Mouse (Mus musculus) hindbrain, postnatal 0 days (tissue): Measurements from ENCODE around the gene Snd1. TPM values are rescaled to one million over a fixed set of nuclear protein-coding genes. Genes with fewer than 3 reads are reported as not detected.
A peak's percentile ranks its signal among the peaks of the same experiment; 100 is the strongest.

ENCODE experiments used
- ATAC-seq: fragments of 200-750 bp; cut with Nextera tagmentation; 2 replicates; pipeline ENCODE4 v1.8.0; 2017; ENCODE audit warnings: mild to moderate bottlenecking, moderate TSS enrichment, moderate library complexity
- DNase-seq: peaks from one replicate; pipeline ENCODE4 v3.0.0-alpha.2; 2015; ENCODE audit warnings: low spot score
- H3K27ac ChIP-seq: fragments of 300-500 bp; sonication (generic); 2 replicates; pipeline ENCODE4 v1.5.1; 2014; ENCODE audit warnings: mild to moderate bottlenecking
- H3K27me3 ChIP-seq: fragments of 300-500 bp; sonication (generic); 2 replicates; pipeline ENCODE4 v1.6.1; 2014; ENCODE audit warnings: low read length, mixed read lengths; ENCODE audit not compliant: insufficient read depth
- H3K36me3 ChIP-seq: fragments of 300-500 bp; sonication (generic); 2 replicates; pipeline ENCODE4 v1.6.1; 2014; ENCODE audit warnings: low read length, mixed read lengths; ENCODE audit not compliant: insufficient read depth
- H3K4me1 ChIP-seq: fragments of 300-500 bp; sonication (generic); 2 replicates; pipeline ENCODE4 v1.6.1; 2014; ENCODE audit warnings: antibody characterized with exemption, low read length, mixed read lengths; ENCODE audit not compliant: insufficient read depth
- H3K4me2 ChIP-seq: fragments of 300-500 bp; sonication (generic); 2 replicates; pipeline ENCODE4 v1.6.1; 2014; ENCODE audit warnings: low read depth, mild to moderate bottlenecking, low read length, moderate library complexity, mixed read lengths
- H3K4me3 ChIP-seq: fragments of 300-500 bp; sonication (generic); 2 replicates; pipeline ENCODE4 v1.5.1; 2014; ENCODE audit warnings: low read length
- H3K9ac ChIP-seq: fragments of 300-500 bp; sonication (generic); replicated peaks from 2 replicates; pipeline ENCODE4 v1.6.1; 2014; ENCODE audit warnings: mild to moderate bottlenecking, low read length, moderate library complexity, mixed read lengths
- H3K9me3 ChIP-seq: fragments of 300-500 bp; sonication (generic); 2 replicates; pipeline ENCODE4 v1.6.1; 2016; ENCODE audit warnings: low read length, mixed read lengths
- CTCF ChIP-seq: IDR thresholded peaks from 2 replicates; pipeline ENCODE4 v1.5.1; 2016; ENCODE audit warnings: antibody characterized with exemption, control low read depth, low read depth
- WGBS: fragments of 180-500 bp; shearing (Covaris S2); extraction: QIAGEN DNeasy Blood & Tissue Kit; methylation state at CpG from one replicate; pipeline ENCODE4 v1.1.7; 2014; 5-methylcytosine and 5-hydroxymethylcytosine counted together
- polyA plus RNA-seq: library from polyadenylated mRNA; unstranded; fragments of >200 nt; fragmentation: Nextera tagmentation; extraction: Ambion mirVana; gene quantifications from 2 replicates; pipeline ENCODE4 v1.2.1, GENCODE M21; 2015
- total RNA-seq: library from RNA; depleted of rRNA; stranded (reverse); fragments of >200 nt; gene quantifications from 2 replicates; pipeline ENCODE4 v1.2.3, GENCODE M21; 2014

Gene Snd1
- total and polyA plus RNA-seq, 2 experiments from 2014 or later = 67.6 to 85.5 TPM

GRCm38 (mm10) chr6:28876492-28876891, 401.6 kb downstream of the Snd1 start:
- H3K4me1 ChIP-seq = peaks cover 26% of the 10 kb centered on the region; the same call in 1 of the 2 replicates
- no peak for TF ChIP-seq CTCF
- no peak overlapping the region for H3K4me3 ChIP-seq
- H3K27ac ChIP-seq = no peak overlapping the region; the same call in 1 of the 2 replicates
- H3K4me2 ChIP-seq = no peak overlapping the region
- no peak for DNase-seq
- no peaks in the 10 kb centered on the region for H3K27me3 ChIP-seq
- no peak for ATAC-seq
- 23% methylated on average over 3 of the region's 3 CpGs for WGBS
- H3K9ac ChIP-seq = no peak overlapping the region
- H3K36me3 ChIP-seq = no peaks in the 10 kb centered on the region
- no peaks in the 10 kb centered on the region for H3K9me3 ChIP-seq

GRCm38 (mm10) chr6:28877945-28878666, 403.2 kb downstream of the Snd1 start:
- no peaks in the 10 kb centered on the region for H3K36me3 ChIP-seq
- ATAC-seq = peak; percentile 48
- WGBS = 25% methylated on average over 7 of the region's 7 CpGs
- TF ChIP-seq CTCF = no peak
- no peak for DNase-seq
- no peaks in the 10 kb centered on the region for H3K9me3 ChIP-seq
- no peaks in the 10 kb centered on the region for H3K27me3 ChIP-seq
- no peak overlapping the region for H3K9ac ChIP-seq
- no peak overlapping the region for H3K27ac ChIP-seq
- H3K4me1 ChIP-seq = peaks cover 17% of the 10 kb centered on the region
- H3K4me2 ChIP-seq = no peak overlapping the region
- no peak overlapping the region for H3K4me3 ChIP-seq

- H3K27ac ChIP-seq = no peak overlapping the region
- peaks cover 17% of the 10 kb centered on the region for H3K4me1 ChIP-seq
- no peak overlapping the region for H3K9ac ChIP-seq
- no peak for ATAC-seq
- DNase-seq = no peak
- H3K9me3 ChIP-seq = no peaks in the 10 kb centered on the region
- WGBS = 64% methylated on average over 8 of the region's 8 CpGs
- 0 out of 2 replicates have a peak, but pooled peaks cover 3% of the 10 kb centered on the region for H3K36me3 ChIP-seq
- TF ChIP-seq CTCF = no peak
- no peak overlapping the region for H3K4me3 ChIP-seq
- no peaks in the 10 kb centered on the region for H3K27me3 ChIP-seq
- no peak overlapping the region for H3K4me2 ChIP-seq
Observed at GRCm38 (mm10) chr6:28879315-28879714, 404.4 kb downstream of the Snd1 start.

- 91% methylated on average over 4 of the region's 4 CpGs for WGBS
- no peak overlapping the region for H3K4me2 ChIP-seq
- no peaks in the 10 kb centered on the region for H3K9me3 ChIP-seq
- DNase-seq = no peak
- ATAC-seq = no peak
- peaks cover 12% of the 10 kb centered on the region for H3K4me1 ChIP-seq
- no peak overlapping the region for H3K4me3 ChIP-seq
- no peak overlapping the region for H3K27ac ChIP-seq
- no peaks in the 10 kb centered on the region for H3K27me3 ChIP-seq
- no peak for TF ChIP-seq CTCF
- H3K9ac ChIP-seq = no peak overlapping the region
- 0 out of 2 replicates have a peak, but pooled peaks cover 11% of the 10 kb centered on the region for H3K36me3 ChIP-seq
Observed at GRCm38 (mm10) chr6:28880909-28881308, 406.0 kb downstream of the Snd1 start.

- Histone ChIP-seq H3K4me3 (no peak overlapping the region), H3K27me3 (no peaks in the 10 kb centered on the region), H3K4me2 (no peak overlapping the region), H3K9ac (no peak overlapping the region), H3K36me3 (peaks cover 15% of the 10 kb centered on the region; the same call in 1 of the 2 replicates), H3K27ac (no peak overlapping the region), H3K9me3 (no peaks in the 10 kb centered on the region), H3K4me1 (no peaks in the 10 kb centered on the region; the same call in none of the 2 replicates)
- DNase-seq (no peak), ATAC-seq (no peak)
- WGBS = 72% methylated on average over 5 of the region's 5 CpGs
- TF ChIP-seq CTCF = no peak
Observed at GRCm38 (mm10) chr6:28883518-28883917, 408.6 kb downstream of the Snd1 start.

GRCm38 (mm10) chr6:28886724-28887440, 411.9 kb downstream of the Snd1 start:
- peaks cover 15% of the 10 kb centered on the region; the same call in 1 of the 2 replicates for H3K36me3 ChIP-seq
- DNase-seq = peak; percentile 35
- H3K4me3 ChIP-seq = no peak overlapping the region
- no peak overlapping the region for H3K4me2 ChIP-seq
- no peaks in the 10 kb centered on the region for H3K27me3 ChIP-seq
- peak; percentile 8; the same call in 1 of the 2 replicates for ATAC-seq
- 67% methylated on average over 7 of the region's 7 CpGs for WGBS
- 0 out of 2 replicates have a peak, but pooled peaks have one; percentile 25 for TF ChIP-seq CTCF
- H3K27ac ChIP-seq = no peak overlapping the region
- peaks cover 20% of the 10 kb centered on the region for H3K4me1 ChIP-seq
- no peaks in the 10 kb centered on the region for H3K9me3 ChIP-seq
- no peak overlapping the region for H3K9ac ChIP-seq
